Mouse (Mus musculus) kidney, embryonic 15.5 days (tissue): ENCODE measurements around the gene Mitf. TPM values are rescaled to one million over a fixed set of nuclear protein-coding genes. Genes with fewer than 3 reads are reported as not detected.

Experiments used
- polyA plus RNA-seq: library from polyadenylated mRNA; unstranded; fragments of >200 nt; fragmentation: Nextera tagmentation; extraction: Ambion mirVana; gene quantifications from 2 replicates; pipeline ENCODE4 v1.2.1, GENCODE M21; 2015

Gene Mitf
- polyA plus RNA-seq, 1 experiment from 2014 or later = 3.4 TPM

Other genes starting within 250 kb of the Mitf start
- gene Frmd4b, start 189.5 kb upstream of the Mitf start, polyA plus RNA-seq = 15.2 and 16.2 TPM in 2 replicates